Mouse (Mus musculus) liver, adult 2 months (tissue): ENCODE results near the gene Arhgap30. TPM values are rescaled to one million over a fixed set of nuclear protein-coding genes. Genes with fewer than 3 reads are reported as not detected.

ENCODE experiments used
- DNase-seq: peaks from one replicate; pipeline ENCODE4 v3.0.0-alpha.2; 2011; ENCODE audit warnings: low read depth, low spot score; ENCODE audit errors: extremely low read depth
- H3K27ac ChIP-seq: fragments of 200-500 bp; replicated peaks from 2 replicates; pipeline ENCODE4 v1.5.1; 2012; ENCODE audit warnings: low read depth, mild to moderate bottlenecking, control low read depth, inconsistent platforms, low read length; ENCODE audit not compliant: insufficient read depth
- H3K27me3 ChIP-seq: fragments of 200-500 bp; 2 replicates; pipeline ENCODE4 v1.6.1; 2012; ENCODE audit warnings: mild to moderate bottlenecking, moderate library complexity, low read length, inconsistent platforms; ENCODE audit not compliant: control insufficient read depth, insufficient read depth
- H3K36me3 ChIP-seq: fragments of 200-500 bp; 2 replicates; pipeline ENCODE4 v1.6.1; 2012; ENCODE audit warnings: low read length, inconsistent platforms; ENCODE audit not compliant: control insufficient read depth, insufficient read depth
- H3K4me1 ChIP-seq: fragments of 200-500 bp; 2 replicates; pipeline ENCODE4 v1.6.1; 2011; ENCODE audit warnings: low read length; ENCODE audit not compliant: control insufficient read depth, insufficient read depth
- H3K4me3 ChIP-seq: fragments of 200-500 bp; 2 replicates; pipeline ENCODE4 v1.5.1; 2011; ENCODE audit warnings: low read depth, mild to moderate bottlenecking, control low read depth, low read length, moderate library complexity; ENCODE audit not compliant: insufficient read depth
- H3K79me2 ChIP-seq: fragments of 200-500 bp; 2 replicates; pipeline ENCODE4 v1.6.1; 2012; ENCODE audit warnings: inconsistent platforms, mild to moderate bottlenecking, low read length, moderate library complexity; ENCODE audit not compliant: control insufficient read depth, insufficient read depth
- H3K9ac ChIP-seq: fragments of 200-500 bp; 2 replicates; pipeline ENCODE4 v1.6.1; 2012; ENCODE audit warnings: low read depth, mild to moderate bottlenecking, control low read depth, inconsistent platforms, low read length
- CTCF ChIP-seq: fragments of 200-500 bp; IDR thresholded peaks from 2 replicates; pipeline ENCODE4 v1.5.1; 2011; ENCODE audit warnings: low read depth, low read length, control low read depth
- POLR2A ChIP-seq: fragments of 200-500 bp; IDR thresholded peaks from 2 replicates; pipeline ENCODE4 v1.6.1; 2011; ENCODE audit warnings: low read length, control low read depth; ENCODE audit not compliant: insufficient read depth; ENCODE audit errors: extremely low read depth
- WGBS: fragments of 180-500 bp; shearing (Covaris S2); methylation state at CpG from one replicate; pipeline ENCODE4 v1.1.7; 2018; 5-methylcytosine and 5-hydroxymethylcytosine counted together
- polyA plus RNA-seq: library from polyadenylated mRNA; depleted of rRNA; stranded (reverse); fragments of >200 nt; gene quantifications from 2 replicates; pipeline ENCODE4 v1.2.3, GENCODE M21; 2012
- total RNA-seq: library from RNA; depleted of rRNA; stranded (reverse); fragments of >200 nt; gene quantifications from 2 replicates; pipeline ENCODE4 v1.2.3, GENCODE M21; 2014

Gene Arhgap30
- total and polyA plus RNA-seq, 2 experiments = 2.0 to 2.4 TPM

DNA sequence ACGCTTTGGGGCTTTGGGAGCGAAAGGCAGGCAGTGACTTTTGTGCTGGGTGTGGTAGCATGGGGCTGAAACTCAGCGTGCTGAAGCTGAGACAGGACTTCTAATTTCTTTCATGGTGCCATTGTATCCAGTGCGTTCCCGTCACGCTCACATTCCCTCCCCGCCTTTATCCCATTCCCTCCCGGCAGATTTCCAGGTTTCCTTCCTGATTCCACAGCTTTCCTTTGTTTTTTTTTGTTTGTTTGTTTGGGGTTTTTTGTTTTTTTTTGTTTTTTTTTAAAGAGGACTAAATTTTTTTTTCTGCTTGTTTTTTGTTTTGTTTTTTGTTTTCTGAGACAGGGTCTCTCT, 53.6 kb downstream of the Arhgap30 start:
- Histone ChIP-seq H3K4me3 (no peak overlapping the region), H3K4me1 (peaks cover 28% of the 10 kb centered on the region), H3K36me3 (no peaks in the 10 kb centered on the region), H3K27ac (peak overlapping the region; percentile 56), H3K79me2 (peaks cover 48% of the 10 kb centered on the region; the same call in 1 of the 2 replicates), H3K9ac (no peak overlapping the region), H3K27me3 (no peaks in the 10 kb centered on the region)
- DNase-seq = no peak
- 41% methylated on average over 8 of the region's 8 CpGs for WGBS
- TF ChIP-seq CTCF (no peak), POLR2A (no peak)

DNA sequence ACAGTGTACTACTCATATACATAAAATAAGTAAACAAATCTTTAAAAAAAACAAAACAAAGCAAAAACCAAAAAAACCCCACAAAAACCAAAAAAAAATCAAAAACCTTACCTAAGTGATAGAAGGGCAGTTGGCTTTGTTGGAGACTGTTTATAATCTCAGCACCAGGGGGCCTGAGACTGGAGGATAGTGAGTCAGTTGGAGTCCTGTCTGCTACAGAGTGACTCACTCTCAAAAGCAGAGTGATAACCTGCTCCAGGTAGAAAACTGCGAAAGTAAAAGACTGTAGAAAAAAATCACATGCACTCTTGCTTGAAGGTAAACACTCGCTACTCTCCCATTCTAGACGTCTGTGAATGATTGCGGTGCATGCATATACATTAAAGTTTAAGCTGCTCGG, 56.3 kb downstream of the Arhgap30 start:
- Histone ChIP-seq H3K36me3 (no peaks in the 10 kb centered on the region), H3K4me3 (no peak overlapping the region), H3K4me1 (peaks cover 30% of the 10 kb centered on the region), H3K9ac (no peak overlapping the region), H3K79me2 (peaks cover 46% of the 10 kb centered on the region), H3K27ac (no peak overlapping the region), H3K27me3 (no peaks in the 10 kb centered on the region)
- WGBS = 79% methylated on average over 5 of the region's 5 CpGs
- TF ChIP-seq POLR2A (no peak), CTCF (no peak)
- no peak for DNase-seq

GRCm38 (mm10) chr1:171446854-171447253, 58.1 kb downstream of the Arhgap30 start:
- WGBS = 71% methylated on average over 7 of the region's 7 CpGs
- DNase-seq = no peak

DNA sequence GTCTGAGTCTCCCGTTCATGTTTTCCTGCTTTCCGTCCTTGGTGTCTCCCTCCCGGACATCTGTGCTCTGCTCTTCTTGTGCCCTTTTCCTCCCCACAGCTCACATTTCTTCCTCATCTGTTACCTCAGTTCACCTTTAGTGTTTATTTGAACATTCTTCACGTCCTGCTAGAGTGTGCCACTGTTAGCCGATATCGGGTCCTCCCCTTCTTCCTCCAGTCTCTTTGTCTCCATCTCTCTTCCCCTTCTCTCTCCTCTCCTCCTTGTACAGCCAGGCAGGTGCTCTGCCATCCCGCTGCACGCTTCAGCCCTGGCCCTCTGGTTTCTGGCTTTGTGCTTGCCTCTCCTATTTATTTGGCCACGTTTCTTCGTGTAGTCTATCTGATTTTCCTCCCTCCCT, 58.9 kb downstream of the Arhgap30 start:
- Histone ChIP-seq H3K4me1 (peaks cover 16% of the 10 kb centered on the region), H3K79me2 (peaks cover 52% of the 10 kb centered on the region), H3K27me3 (no peaks in the 10 kb centered on the region), H3K4me3 (no peak overlapping the region), H3K27ac (peak overlapping the region; percentile 25), H3K36me3 (0 out of 2 replicates have a peak, but pooled peaks cover 1% of the 10 kb centered on the region), H3K9ac (0 out of 2 replicates have a peak overlapping the region, but pooled peaks have one; percentile 33)
- 11% methylated on average over 10 of the region's 10 CpGs for WGBS
- TF ChIP-seq POLR2A (no peak), CTCF (no peak)
- DNase-seq = no peak

More at GRCm38 (mm10) chr1:171446854-171447253, 58.1 kb downstream of the Arhgap30 start:
- no peak overlapping the region for H3K4me3 ChIP-seq
- 0 out of 2 replicates have a peak, but pooled peaks cover 1% of the 10 kb centered on the region for H3K36me3 ChIP-seq
- peaks cover 16% of the 10 kb centered on the region for H3K4me1 ChIP-seq
- H3K27me3 ChIP-seq = no peaks in the 10 kb centered on the region
- no peak overlapping the region for H3K9ac ChIP-seq
- TF ChIP-seq POLR2A (no peak), CTCF (no peak)
- H3K27ac ChIP-seq = no peak overlapping the region
- peaks cover 53% of the 10 kb centered on the region for H3K79me2 ChIP-seq

DNA sequence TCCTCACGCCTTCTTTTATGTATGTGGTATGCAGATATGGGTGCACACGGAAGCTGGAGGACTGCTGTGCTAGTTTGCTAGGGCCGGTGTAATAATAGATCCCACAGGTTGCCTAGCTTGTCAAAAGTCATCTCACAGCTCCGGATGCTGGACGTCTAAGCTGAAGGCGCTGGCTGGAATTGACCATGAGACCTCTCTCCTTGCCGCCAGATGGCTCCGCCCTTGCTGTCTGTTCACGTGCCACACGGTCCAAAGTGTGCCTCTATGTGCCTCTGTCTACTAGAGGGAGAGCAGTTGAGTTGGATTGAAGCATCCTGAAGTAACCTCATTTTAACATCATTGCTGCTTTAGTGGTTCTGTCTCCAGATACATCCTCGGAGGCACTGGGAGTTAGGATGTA, 61.3 kb downstream of the Arhgap30 start:
- peaks cover 24% of the 10 kb centered on the region for H3K4me1 ChIP-seq
- DNase-seq = peak; percentile 64
- no peaks in the 10 kb centered on the region for H3K27me3 ChIP-seq
- H3K36me3 ChIP-seq = 0 out of 2 replicates have a peak, but pooled peaks cover 1% of the 10 kb centered on the region
- WGBS = 54% methylated on average over 11 of the region's 11 CpGs
- TF ChIP-seq CTCF (no peak), POLR2A (no peak)
- no peak overlapping the region for H3K27ac ChIP-seq
- no peak overlapping the region for H3K9ac ChIP-seq
- no peak overlapping the region for H3K4me3 ChIP-seq
- H3K79me2 ChIP-seq = peaks cover 46% of the 10 kb centered on the region

- Histone ChIP-seq H3K4me1 (peaks cover 26% of the 10 kb centered on the region), H3K9ac (no peak overlapping the region), H3K4me3 (no peak overlapping the region), H3K36me3 (0 out of 2 replicates have a peak, but pooled peaks cover 1% of the 10 kb centered on the region), H3K27me3 (no peaks in the 10 kb centered on the region), H3K79me2 (peaks cover 49% of the 10 kb centered on the region), H3K27ac (no peak overlapping the region)
- TF ChIP-seq CTCF (no peak), POLR2A (no peak)
- 84% methylated on average over 10 of the region's 10 CpGs for WGBS
- no peak for DNase-seq
Observed at GRCm38 (mm10) chr1:171451001-171451400, 62.2 kb downstream of the Arhgap30 start.
